Mouse (Mus musculus) intestine, postnatal 0 days (tissue): ENCODE measurements around the gene D10Jhu81e. TPM values are rescaled to one million over a fixed set of nuclear protein-coding genes. Genes with fewer than 3 reads are reported as not detected.

Source experiments
- ATAC-seq: fragments of 200-750 bp; cut with Nextera tagmentation; 2 replicates; pipeline ENCODE4 v1.8.0; 2017; ENCODE audit warnings: mild to moderate bottlenecking, moderate TSS enrichment, moderate library complexity
- H3K27ac ChIP-seq: fragments of 300-500 bp; sonication (generic); 2 replicates; pipeline ENCODE4 v1.5.1; 2014; ENCODE audit warnings: mild to moderate bottlenecking, low read depth, low read length, moderate library complexity
- H3K27me3 ChIP-seq: fragments of 300-500 bp; sonication (generic); replicated peaks from 2 replicates; pipeline ENCODE4 v1.6.1; 2014; ENCODE audit warnings: low read length, mixed read lengths; ENCODE audit not compliant: control insufficient read depth, insufficient read depth
- H3K36me3 ChIP-seq: fragments of 300-500 bp; sonication (generic); 2 replicates; pipeline ENCODE4 v1.6.1; 2014; ENCODE audit warnings: mild to moderate bottlenecking, moderate library complexity; ENCODE audit not compliant: control insufficient read depth, insufficient read depth
- H3K4me1 ChIP-seq: fragments of 300-500 bp; sonication (generic); replicated peaks from 2 replicates; pipeline ENCODE4 v1.6.1; 2014; ENCODE audit warnings: antibody characterized with exemption, low read length, mixed read lengths; ENCODE audit not compliant: control insufficient read depth, insufficient read depth
- H3K4me2 ChIP-seq: fragments of 300-500 bp; sonication (generic); replicated peaks from 2 replicates; pipeline ENCODE4 v1.6.1; 2014; ENCODE audit warnings: low read depth, mild to moderate bottlenecking, moderate library complexity
- H3K4me3 ChIP-seq: fragments of 300-500 bp; sonication (generic); 2 replicates; pipeline ENCODE4 v1.5.1; 2014; ENCODE audit warnings: low read depth, low read length
- H3K9ac ChIP-seq: fragments of 300-500 bp; sonication (generic); 2 replicates; pipeline ENCODE4 v1.6.1; 2014; ENCODE audit warnings: mild to moderate bottlenecking, low read depth, low read length
- H3K9me3 ChIP-seq: fragments of 300-500 bp; sonication (generic); 2 replicates; pipeline ENCODE4 v1.6.1; 2016; ENCODE audit warnings: mixed run types; ENCODE audit not compliant: control insufficient read depth
- CTCF ChIP-seq: sonication (generic); IDR thresholded peaks from 2 replicates; pipeline ENCODE4 v1.5.1; 2016; ENCODE audit warnings: low read depth, mild to moderate bottlenecking, control low read depth, antibody characterized with exemption, moderate library complexity
- WGBS: fragments of 180-500 bp; shearing (Covaris S2); extraction: QIAGEN DNeasy Blood & Tissue Kit; methylation state at CpG from one replicate; pipeline ENCODE4 v1.1.7; 2014; 5-methylcytosine and 5-hydroxymethylcytosine counted together
- polyA plus RNA-seq: library from polyadenylated mRNA; unstranded; fragments of >200 nt; fragmentation: Nextera tagmentation; extraction: Ambion mirVana; gene quantifications from 2 replicates; pipeline ENCODE4 v1.2.1, GENCODE M21; 2015

The D10Jhu81e gene
- polyA plus RNA-seq, 1 experiment from 2014 or later = 21.9 TPM

DNA sequence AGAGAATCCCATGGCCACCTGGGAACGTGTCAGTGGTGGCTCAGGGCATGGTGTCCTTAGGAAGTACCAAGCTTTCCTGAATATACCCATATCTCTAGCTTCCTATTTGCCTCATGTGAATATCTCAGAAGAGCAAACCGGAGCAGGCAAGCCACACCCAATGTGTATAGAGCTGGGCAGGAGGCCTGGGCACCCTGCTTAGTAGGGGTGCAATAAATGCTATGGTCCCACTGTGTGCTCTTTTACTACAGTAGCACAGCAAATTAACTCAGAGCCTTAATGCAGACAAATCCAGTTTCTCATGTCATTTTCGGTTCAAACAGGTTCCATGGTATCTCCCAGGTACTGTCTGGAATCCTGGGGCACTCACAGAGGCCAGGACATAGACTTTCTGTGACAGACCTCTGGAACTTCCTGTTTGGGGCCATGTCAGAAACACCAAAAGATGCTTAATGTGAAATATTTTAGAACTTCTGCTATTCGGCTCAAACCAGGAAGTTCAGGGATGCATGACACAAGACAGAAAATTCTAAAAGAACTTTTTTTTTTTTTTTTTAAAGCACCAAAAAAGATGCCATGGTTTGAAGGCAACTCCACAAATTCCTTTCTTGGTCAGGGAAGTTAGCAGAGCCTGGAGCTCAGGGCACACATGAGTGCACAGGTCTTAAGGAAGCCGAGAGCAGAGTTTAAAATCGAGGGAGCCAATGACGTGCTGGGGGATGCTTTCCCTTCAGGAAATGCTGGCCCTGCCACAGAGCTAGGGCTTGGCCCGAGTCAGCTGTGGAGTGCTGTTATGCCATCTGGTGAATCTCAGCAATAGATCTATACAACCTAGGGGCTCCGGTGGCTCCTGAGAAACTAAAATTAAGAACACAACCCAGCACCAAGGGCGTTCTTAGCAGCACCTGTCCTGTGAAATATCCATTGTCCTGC lies 20.5 kb downstream of the D10Jhu81e start:
- WGBS = 63% methylated on average over 10 of the region's 10 CpGs
- peak overlapping the region; percentile 77 for H3K27ac ChIP-seq
- TF ChIP-seq CTCF = no peak

DNA sequence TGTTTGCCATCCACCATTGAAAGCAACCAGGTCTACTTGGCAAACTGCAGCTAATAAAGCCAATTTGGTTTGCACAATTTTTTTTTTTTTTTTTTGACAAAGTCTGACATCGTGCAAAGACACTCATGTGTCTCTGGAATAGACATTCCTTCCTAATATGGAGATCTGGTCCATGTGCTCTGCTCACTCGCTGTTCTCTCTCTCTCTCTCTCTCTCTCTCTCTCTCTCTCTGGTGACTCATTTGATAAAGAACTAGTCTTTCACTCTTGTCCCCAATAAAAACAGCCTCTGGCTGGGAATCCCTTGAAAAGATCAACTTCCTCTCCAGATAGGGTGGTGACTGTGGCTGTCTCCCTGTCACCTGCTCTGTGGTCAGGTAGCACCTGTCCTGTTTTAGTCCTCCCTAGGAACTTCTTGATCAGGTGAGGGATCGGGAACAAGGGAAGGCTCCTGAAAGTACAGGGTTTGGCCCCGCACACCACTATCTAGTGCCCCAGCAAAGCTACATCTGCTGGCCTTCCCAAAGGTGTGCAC lies 21.6 kb downstream of the D10Jhu81e start:
- Histone ChIP-seq H3K27ac (peak overlapping the region; percentile 77), H3K9ac (no peak overlapping the region), H3K4me2 (no peak overlapping the region; the same call in 1 of the 2 replicates), H3K9me3 (no peaks in the 10 kb centered on the region), H3K4me3 (no peak overlapping the region), H3K36me3 (no peaks in the 10 kb centered on the region), H3K4me1 (peaks cover 11% of the 10 kb centered on the region; the same call in 1 of the 2 replicates), H3K27me3 (no peaks in the 10 kb centered on the region)
- peak; percentile 75 for ATAC-seq
- TF ChIP-seq CTCF = no peak
- 28% methylated on average over 4 of the region's 4 CpGs for WGBS

More for the DNA sequence above, 20.5 kb downstream of the D10Jhu81e start:
- Histone ChIP-seq H3K4me3 (no peak overlapping the region), H3K9me3 (no peaks in the 10 kb centered on the region), H3K4me2 (no peak overlapping the region), H3K4me1 (peaks cover 9% of the 10 kb centered on the region; the same call in 1 of the 2 replicates), H3K36me3 (no peaks in the 10 kb centered on the region), H3K9ac (no peak overlapping the region), H3K27me3 (no peaks in the 10 kb centered on the region)
- ATAC-seq = no peak

DNA sequence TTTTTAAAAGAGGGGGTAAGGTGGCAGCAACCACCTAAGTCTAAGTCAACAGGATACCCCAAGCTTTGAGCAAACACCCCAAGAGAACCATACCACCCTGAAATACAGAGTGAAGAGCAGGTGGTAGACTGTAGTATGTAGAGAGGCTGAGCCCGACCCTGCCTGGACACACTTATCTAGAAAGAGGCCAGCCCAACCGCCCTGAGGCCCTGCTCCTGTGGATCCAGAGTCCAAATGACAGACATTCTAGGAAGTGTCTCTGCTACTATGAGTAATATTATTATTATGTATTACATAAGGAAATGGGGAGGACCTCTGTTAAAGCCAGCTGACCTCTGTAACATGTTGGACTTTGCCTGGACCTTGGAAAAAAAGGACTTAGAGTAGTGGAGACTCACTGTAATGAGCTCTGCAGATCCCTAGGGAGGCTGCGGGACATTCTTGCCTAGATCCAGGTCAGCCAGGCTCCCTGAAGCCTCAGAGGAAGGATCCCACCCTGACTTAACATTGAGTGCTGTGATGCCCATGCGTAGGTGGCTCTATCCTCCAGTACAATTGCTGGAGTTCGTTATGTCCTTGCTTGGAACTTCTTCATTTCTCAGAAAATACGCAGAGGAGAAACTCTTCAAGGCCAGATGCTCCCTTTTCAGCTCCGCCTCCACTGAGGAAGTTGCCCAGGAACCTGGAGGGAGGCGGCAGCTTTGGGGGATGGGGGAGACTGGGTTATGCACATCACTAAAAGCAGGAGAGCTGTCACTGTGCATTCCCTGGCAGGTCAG lies 25.7 kb downstream of the D10Jhu81e start:
- 21% methylated on average over 8 of the region's 8 CpGs for WGBS
- peak overlapping the region; percentile 82 for H3K27ac ChIP-seq

DNA sequence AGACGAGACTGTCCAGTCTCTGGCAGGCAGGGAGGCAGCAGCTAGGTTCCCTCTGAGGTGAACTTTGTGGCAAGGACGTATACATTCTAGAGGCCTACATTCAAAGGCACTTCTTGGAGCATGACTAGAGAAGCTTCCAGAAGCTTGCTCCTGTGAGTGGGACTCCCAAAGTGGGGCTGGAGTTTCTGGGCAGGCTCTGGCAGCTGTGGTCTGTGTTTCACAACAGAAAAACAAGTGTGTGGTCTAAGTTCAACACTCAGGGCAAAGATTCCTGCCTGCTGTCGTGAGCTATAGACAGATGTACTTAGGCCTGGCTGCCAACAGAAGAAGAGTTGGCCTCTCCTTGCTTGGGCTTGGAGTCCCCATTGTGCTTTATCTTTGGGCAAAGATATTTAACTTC lies 28.7 kb downstream of the D10Jhu81e start:
- no peaks in the 10 kb centered on the region for H3K36me3 ChIP-seq

More for the DNA sequence above, 25.7 kb downstream of the D10Jhu81e start:
- Histone ChIP-seq H3K4me2 (peak overlapping the region; percentile 40), H3K9ac (no peak overlapping the region), H3K4me1 (peaks cover 11% of the 10 kb centered on the region; the same call in 1 of the 2 replicates), H3K4me3 (no peak overlapping the region), H3K36me3 (no peaks in the 10 kb centered on the region), H3K27me3 (no peaks in the 10 kb centered on the region), H3K9me3 (no peaks in the 10 kb centered on the region)
- peak; percentile 14 for TF ChIP-seq CTCF
- peak; percentile 90 for ATAC-seq

DNA sequence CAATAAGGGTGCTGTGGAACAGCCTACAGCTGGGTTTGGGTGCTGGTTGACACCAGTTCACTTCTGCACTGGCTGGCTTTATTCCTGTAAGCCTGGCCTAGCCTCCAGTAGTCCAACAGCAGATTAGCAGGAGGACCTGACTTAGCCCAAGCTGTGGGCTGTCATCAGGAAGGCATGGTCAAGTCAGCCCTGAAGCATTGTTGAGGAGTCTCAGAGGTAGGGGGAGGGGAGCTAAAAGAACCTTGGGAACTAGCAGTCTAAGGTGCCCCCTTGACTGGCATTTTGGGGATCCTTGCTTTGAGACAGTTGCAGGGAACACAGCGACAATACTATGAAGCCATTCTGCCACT lies 29.4 kb downstream of the D10Jhu81e start:
- no peaks in the 10 kb centered on the region for H3K27me3 ChIP-seq
- no peak overlapping the region for H3K4me2 ChIP-seq
- no peak overlapping the region for H3K4me3 ChIP-seq
- TF ChIP-seq CTCF = no peak
- no peak overlapping the region for H3K27ac ChIP-seq
- ATAC-seq = no peak
- H3K36me3 ChIP-seq = no peaks in the 10 kb centered on the region
- H3K9me3 ChIP-seq = no peaks in the 10 kb centered on the region
- WGBS = 83% methylated on average over 1 of the region's 1 CpGs
- H3K4me1 ChIP-seq = peaks cover 19% of the 10 kb centered on the region; the same call in 1 of the 2 replicates
- H3K9ac ChIP-seq = no peak overlapping the region

More for the DNA sequence above, 28.7 kb downstream of the D10Jhu81e start:
- Histone ChIP-seq H3K4me1 (peaks cover 16% of the 10 kb centered on the region; the same call in 1 of the 2 replicates), H3K9me3 (no peaks in the 10 kb centered on the region), H3K27me3 (no peaks in the 10 kb centered on the region), H3K4me3 (no peak overlapping the region), H3K9ac (no peak overlapping the region), H3K27ac (no peak overlapping the region), H3K4me2 (no peak overlapping the region)
- TF ChIP-seq CTCF = no peak
- no peak for ATAC-seq
- 64% methylated on average over 3 of the region's 3 CpGs for WGBS
